Mouse (Mus musculus): ENCODE results near the gene Cdh23. TPM values are rescaled to one million over a fixed set of nuclear protein-coding genes. Genes with fewer than 3 reads are reported as not detected.

Gene Cdh23
- 3.8 TPM for polyA plus RNA-seq (2014; fragmentation: Illumina TruSeq; extraction: RNeasy Lipid Tissue Mini Kit (QIAGEN cat#74804); ENCODE audit: low read depth, low replicate concordance)

GRCm38 (mm10) chr10:60696390-60696789 is at the start of gene Cdh23:
Cdh23 (minus strand) TSS chr10:60696490.

GRCm38 (mm10) chr10:60399449-60399848 is 296.8 kb downstream of the Cdh23 start, which contains the start of gene Gm17455:
Gm17455 (plus strand) TSS chr10:60399726.

GRCm38 (mm10) chr10:60346701-60347405 is 349.4 kb downstream of the Cdh23 start, which contains the start of gene Vsir:
Vsir (plus strand) TSS chr10:60346851.

GRCm38 (mm10) chr10:60277207-60278005 is 418.9 kb downstream of the Cdh23 start, which contains the start of gene Psap:
Psap (plus strand) TSS chr10:60277627.

Other genes starting within 250 kb of the Cdh23 start
- 2.6 TPM for gene Slc29a3, start 56.3 kb upstream of the Cdh23 start, polyA plus RNA-seq (2014; fragmentation: Illumina TruSeq; extraction: RNeasy Lipid Tissue Mini Kit (QIAGEN cat#74804); ENCODE audit: low read depth, low replicate concordance)
- 10.6 TPM for gene Unc5b, start 135.1 kb upstream of the Cdh23 start, polyA plus RNA-seq (2014; fragmentation: Illumina TruSeq; extraction: RNeasy Lipid Tissue Mini Kit (QIAGEN cat#74804); ENCODE audit: low read depth, low replicate concordance)

Measured in heart, adult 10 weeks (tissue).